13 mouse cellular contexts compared by ENCODE assay signal in genomic region chr11:61212102-61212501, GRCm38 (mm10). TPM values are rescaled to one million over a fixed set of nuclear protein-coding genes. Genes with fewer than 3 reads are reported as not detected.
A peak's percentile ranks its signal among the peaks of the same experiment; 100 is the strongest.
DNase-seq lines count a peak whose midpoint lies in the region; ATAC-seq and TF ChIP-seq lines count a peak whose summit lies in the region.
"Had no signal": no experiment of that assay in that cellular context is flagged by ENCODE, and none has a peak within 500 bp of the region (broad histone marks: within the 10 kb centered on the region; RNA-seq: fewer than 3 reads in every experiment).

No protein-coding gene starts in this region.

- no peaks in the 10 kb centered on the region for H3K27me3 ChIP-seq in forebrain, postnatal 0 days (ENCODE audit: insufficient read depth, low read length)
- peaks cover 17% of the 10 kb centered on the region for H3K27me3 ChIP-seq in forebrain, embryonic 12.5 days

- H3K4me3 ChIP-seq in forebrain, postnatal 0 days (ENCODE audit: low read depth, low read length), result no peak overlapping the region
- H3K4me3 ChIP-seq in forebrain, embryonic 12.5 days (replicated peaks), result no peak overlapping the region
- no peak overlapping the region for H3K4me3 ChIP-seq in lung, adult 2 months (replicated peaks; ENCODE audit: extremely low read depth, low read depth, low read length)
- H3K4me3 ChIP-seq: heart, embryonic 13.5 days; midbrain, embryonic 12.5 days had no signal

- H3K9ac ChIP-seq in forebrain, postnatal 0 days, result no peak overlapping the region
- H3K9ac ChIP-seq in forebrain, embryonic 12.5 days, result no peak overlapping the region
- H3K9ac ChIP-seq: heart, embryonic 13.5 days; midbrain, embryonic 12.5 days had no signal

- no peaks in the 10 kb centered on the region for H3K9me3 ChIP-seq in forebrain, postnatal 0 days (ENCODE audit: low read length)
- H3K9me3 ChIP-seq in forebrain, embryonic 12.5 days, result no peaks in the 10 kb centered on the region
- H3K9me3 ChIP-seq: heart, embryonic 13.5 days; midbrain, embryonic 12.5 days had no signal

- no peak overlapping the region for H3K4me2 ChIP-seq in forebrain, postnatal 0 days (ENCODE audit: low read depth)
- H3K4me2 ChIP-seq in forebrain, embryonic 12.5 days, result no peak overlapping the region
- H3K4me2 ChIP-seq: heart, embryonic 13.5 days; midbrain, embryonic 12.5 days had no signal

- ATAC-seq in forebrain, postnatal 0 days, result no peak
- no peak for ATAC-seq in forebrain, embryonic 12.5 days (ENCODE audit: low FRiP score)
- ATAC-seq: forebrain, embryonic 16.5 days had no signal

- TF ChIP-seq POLR2A in lung, adult 2 months (IDR thresholded peaks at IDR 0.05; ENCODE audit: borderline replicate concordance, extremely low read depth, low read depth, low read length), result no peak
- no peak for TF ChIP-seq POLR2A in brain, embryonic 14.5 days (IDR thresholded peaks at IDR 0.05; ENCODE audit: borderline replicate concordance, extremely low read depth, insufficient read depth, insufficient read length, poor library complexity, severe bottlenecking)

- H3K27ac ChIP-seq in forebrain, postnatal 0 days (ENCODE audit: low read depth, low read length), result no peak overlapping the region
- no peak overlapping the region for H3K27ac ChIP-seq in forebrain, embryonic 12.5 days
- H3K27ac ChIP-seq: heart, embryonic 13.5 days; midbrain, embryonic 12.5 days had no signal

- H3K4me1 ChIP-seq in forebrain, postnatal 0 days (ENCODE audit: insufficient read depth), result no peaks in the 10 kb centered on the region
- no peaks in the 10 kb centered on the region for H3K4me1 ChIP-seq in forebrain, embryonic 12.5 days
- H3K4me1 ChIP-seq in lung, adult 2 months (ENCODE audit: control insufficient read depth, insufficient read depth, low read length), result peaks cover 11% of the 10 kb centered on the region
- H3K4me1 ChIP-seq: midbrain, embryonic 12.5 days had no signal

- no peak for DNase-seq in forebrain, postnatal 0 days
- no peak for DNase-seq in lung, adult 2 months
- no peak for DNase-seq in lung, postnatal 25 days (ENCODE audit: low spot score)
- no peak for DNase-seq in brain, embryonic 14.5 days (ENCODE audit: low read depth)
- peak; percentile 29 for DNase-seq in thymus, postnatal 0 days (ENCODE audit: low spot score)
- no peak for DNase-seq in Muller cell, postnatal 12 days (ENCODE audit: inconsistent ontology term)
- DNase-seq in layer of hippocampus, postnatal 10 days (ENCODE audit: low spot score in 2 of 2), result no peak
- DNase-seq: adrenal gland, postnatal 25 days; kidney, adult 8-10 months had no signal

- WGBS in forebrain, postnatal 0 days, result 38% methylated on average over 20 of the region's 20 CpGs
- 44% methylated on average over 20 of the region's 20 CpGs for WGBS in forebrain, embryonic 12.5 days
- 32% methylated on average over 20 of the region's 20 CpGs for WGBS in lung, adult 2 months

- peak; percentile 24; the same call in 1 of the 2 replicates for TF ChIP-seq CTCF in forebrain, postnatal 0 days (IDR thresholded peaks at IDR 0.05; ENCODE audit: low read depth)
- peak; percentile 35; the same call in 1 of the 2 replicates for TF ChIP-seq CTCF in lung, adult 2 months (IDR thresholded peaks at IDR 0.05; ENCODE audit: insufficient read depth, low read length)
- TF ChIP-seq CTCF in brain, embryonic 14.5 days (IDR thresholded peaks at IDR 0.05; ENCODE audit: borderline replicate concordance, extremely low read depth, insufficient read depth, insufficient read length), result peak; percentile 15; the same call in 1 of the 2 replicates

- H3K36me3 ChIP-seq in forebrain, postnatal 0 days (ENCODE audit: insufficient read depth), result no peaks in the 10 kb centered on the region
- no peaks in the 10 kb centered on the region for H3K36me3 ChIP-seq in forebrain, embryonic 12.5 days (replicated peaks)
- H3K36me3 ChIP-seq: heart, embryonic 13.5 days; midbrain, embryonic 12.5 days had no signal

RNA-seq across cellular contexts. Expression of gene Aldh3a1, which starts 4.8 kb away (rescaled TPM):
- 0.62 TPM in 1 of 2 replicates, not detected in the other for total RNA-seq in forebrain, postnatal 0 days (2014; rRNA removed)
- polyA plus RNA-seq in forebrain, postnatal 0 days (2015; fragmentation: Nextera tagmentation; extraction: Ambion mirVana), result 0.89 and 1.2 TPM in 2 replicates
- polyA plus RNA-seq in forebrain, embryonic 12.5 days (2016; fragmentation: Nextera tagmentation; extraction: Ambion mirVana), result not detected in 2 replicates
- polyA plus RNA-seq in lung, adult 2 months (2012; rRNA removed), result 13.4 and 130 TPM in 2 replicates
- 0.08 TPM in 1 of 2 replicates, not detected in the other for polyA plus RNA-seq in brain, embryonic 14.5 days (2012; rRNA removed)
- 1.6 and 2.2 TPM in 2 replicates for polyA plus RNA-seq in thymus, postnatal 0 days (2015; fragmentation: Nextera tagmentation; extraction: Ambion mirVana)
- total RNA-seq in layer of hippocampus, postnatal 10 days (2021), result 1 to 10 TPM; 1.4 to 1.8 TPM
- polyA plus RNA-seq: midbrain, embryonic 12.5 days had no signal

RNA-seq across cellular contexts. Expression of gene Usp22, which starts 37.2 kb away (rescaled TPM):
- 545 and 656 TPM in 2 replicates for total RNA-seq in forebrain, postnatal 0 days (2014; rRNA removed)
- polyA plus RNA-seq in forebrain, postnatal 0 days (2015; fragmentation: Nextera tagmentation; extraction: Ambion mirVana), result 345 and 405 TPM in 2 replicates
- 305 and 331 TPM in 2 replicates for polyA plus RNA-seq in forebrain, embryonic 12.5 days (2016; fragmentation: Nextera tagmentation; extraction: Ambion mirVana)
- polyA plus RNA-seq in lung, adult 2 months (2012; rRNA removed), result 37.6 and 43.6 TPM in 2 replicates
- 318 and 370 TPM in 2 replicates for polyA plus RNA-seq in brain, embryonic 14.5 days (2012; rRNA removed)
- polyA plus RNA-seq in thymus, postnatal 0 days (2015; fragmentation: Nextera tagmentation; extraction: Ambion mirVana), result 51.3 and 53.9 TPM in 2 replicates
- 100 to 1,000 TPM; 453 to 469 TPM for total RNA-seq in layer of hippocampus, postnatal 10 days (2021)

RNA-seq across cellular contexts. Expression of gene Aldh3a2, which starts 55.2 kb away (rescaled TPM):
- total RNA-seq in forebrain, postnatal 0 days (2014; rRNA removed), result 32.5 and 50.2 TPM in 2 replicates
- polyA plus RNA-seq in forebrain, postnatal 0 days (2015; fragmentation: Nextera tagmentation; extraction: Ambion mirVana), result 25.9 and 34.0 TPM in 2 replicates
- polyA plus RNA-seq in forebrain, embryonic 12.5 days (2016; fragmentation: Nextera tagmentation; extraction: Ambion mirVana), result 22.0 and 22.9 TPM in 2 replicates
- 84.6 and 94.5 TPM in 2 replicates for polyA plus RNA-seq in lung, adult 2 months (2012; rRNA removed)
- 29.0 and 29.4 TPM in 2 replicates for polyA plus RNA-seq in brain, embryonic 14.5 days (2012; rRNA removed)
- polyA plus RNA-seq in thymus, postnatal 0 days (2015; fragmentation: Nextera tagmentation; extraction: Ambion mirVana), result 43.3 and 47.0 TPM in 2 replicates
- 10 to 100 TPM; 53.5 to 58.7 TPM for total RNA-seq in layer of hippocampus, postnatal 10 days (2021)
